Mouse (Mus musculus) thymus, adult 2 months (tissue): Measurements from ENCODE around the gene Grip1.

ENCODE experiments used
- CTCF ChIP-seq: fragments of 200-500 bp; IDR thresholded peaks from 2 replicates; pipeline ENCODE4 v1.5.1; 2012; ENCODE audit warnings: mild to moderate bottlenecking, control low read depth, low read length, moderate library complexity, borderline replicate concordance; ENCODE audit not compliant: control insufficient read depth, poor library complexity, insufficient read depth; ENCODE audit errors: extremely low read depth
- POLR2A ChIP-seq: fragments of 200-500 bp; IDR thresholded peaks from 2 replicates; pipeline ENCODE4 v1.6.1; 2012; ENCODE audit warnings: mild to moderate bottlenecking, low read length, control low read depth, moderate library complexity; ENCODE audit not compliant: control insufficient read depth, poor library complexity, insufficient read depth; ENCODE audit errors: extremely low read depth

DNA sequence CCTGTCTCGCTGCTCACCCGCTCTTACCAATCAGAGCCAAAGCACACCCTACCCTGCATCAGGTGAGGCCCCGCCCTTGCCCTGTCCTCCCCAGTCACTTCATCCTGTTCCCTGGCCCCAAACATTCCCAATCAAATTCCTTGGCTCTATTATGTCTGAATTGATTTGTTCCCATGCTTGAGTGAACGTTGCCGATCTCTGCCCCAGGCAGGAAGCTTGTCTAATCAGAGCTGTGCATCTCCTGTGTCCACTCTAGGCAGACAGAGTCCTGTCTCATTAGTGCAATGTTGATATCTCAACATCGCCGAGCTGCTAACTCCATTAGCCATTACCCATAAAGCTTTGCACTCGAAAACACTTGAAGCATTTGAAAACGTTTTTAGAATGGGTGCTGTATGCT lies 210.0 kb downstream of the Grip1 start:
- TF ChIP-seq POLR2A, result no peak
- no peak for TF ChIP-seq CTCF
